Mouse (Mus musculus): ENCODE results near the gene 1700028K03Rik. TPM values are rescaled to one million over a fixed set of nuclear protein-coding genes. Genes with fewer than 3 reads are reported as not detected.
A peak's percentile ranks its signal among the peaks of the same experiment; 100 is the strongest.

The 1700028K03Rik gene
- 0.22 and 0.57 TPM in 2 replicates for polyA plus RNA-seq (2015; fragmentation: Nextera tagmentation; extraction: Ambion mirVana)

GRCm38 (mm10) chr5:107534581-107534980 lies at the start of gene 1700028K03Rik:
Gene 1700028K03Rik (plus strand): TSS chr5:107534709.
- no peaks in the 10 kb centered on the region for H3K4me1 ChIP-seq (replicated peaks)
- no peak within 1 kb of the TSS for H3K27ac ChIP-seq
- no peaks in the 10 kb centered on the region for H3K27me3 ChIP-seq
- H3K9me3 ChIP-seq: no peaks in the 10 kb centered on the region
- H3K9ac ChIP-seq: no peak within 1 kb of the TSS
- ATAC-seq (ENCODE audit: low FRiP score): no peak
- WGBS: 69% methylated on average over 15 of the region's 15 CpGs
- no peak within 1 kb of the TSS for H3K4me3 ChIP-seq
- H3K4me2 ChIP-seq: no peak within 1 kb of the TSS
- H3K36me3 ChIP-seq: no peaks in the 10 kb centered on the region

GRCm38 (mm10) chr5:107488996-107489395 lies 45.5 kb upstream of the 1700028K03Rik start:
- WGBS: 74% methylated on average over 4 of the region's 4 CpGs
- Histone ChIP-seq H3K36me3 (peaks cover 5% of the 10 kb centered on the region; the same call in 1 of the 2 replicates), H3K27ac (no peak overlapping the region), H3K27me3 (no peaks in the 10 kb centered on the region), H3K4me1 (replicated peaks) (no peaks in the 10 kb centered on the region), H3K9me3 (no peaks in the 10 kb centered on the region), H3K4me3 (no peak overlapping the region), H3K4me2 (no peak overlapping the region), H3K9ac (no peak overlapping the region)
- no peak for ATAC-seq (ENCODE audit: low FRiP score)

- Histone ChIP-seq H3K27me3 (no peaks in the 10 kb centered on the region), H3K4me2 (no peak overlapping the region), H3K4me3 (no peak overlapping the region), H3K4me1 (replicated peaks) (no peaks in the 10 kb centered on the region), H3K9me3 (no peaks in the 10 kb centered on the region), H3K36me3 (peaks cover 5% of the 10 kb centered on the region; the same call in 1 of the 2 replicates), H3K27ac (no peak overlapping the region), H3K9ac (no peak overlapping the region)
- ATAC-seq (ENCODE audit: low FRiP score): no peak
- WGBS: 83% methylated on average over 9 of the region's 9 CpGs
These were observed 43.5 kb upstream of the 1700028K03Rik start for GRCm38 (mm10) chr5:107491036-107491435.

GRCm38 (mm10) chr5:107492471-107492870 lies 42.0 kb upstream of the 1700028K03Rik start:
- no peak overlapping the region for H3K4me3 ChIP-seq
- no peaks in the 10 kb centered on the region for H3K27me3 ChIP-seq
- 93% methylated on average over 2 of the region's 2 CpGs for WGBS

GRCm38 (mm10) chr5:107494759-107495158 lies 39.8 kb upstream of the 1700028K03Rik start:
- H3K9ac ChIP-seq: no peak overlapping the region
- no peak for ATAC-seq (ENCODE audit: low FRiP score)
- 97% methylated on average over 5 of the region's 5 CpGs for WGBS
- no peak overlapping the region for H3K27ac ChIP-seq
- H3K27me3 ChIP-seq: no peaks in the 10 kb centered on the region
- H3K4me2 ChIP-seq: no peak overlapping the region
- peaks cover 13% of the 10 kb centered on the region for H3K4me1 ChIP-seq (replicated peaks)
- no peak overlapping the region for H3K4me3 ChIP-seq
- peaks cover 5% of the 10 kb centered on the region; the same call in 1 of the 2 replicates for H3K36me3 ChIP-seq
- no peaks in the 10 kb centered on the region for H3K9me3 ChIP-seq

More at GRCm38 (mm10) chr5:107492471-107492870, 42.0 kb upstream of the 1700028K03Rik start:
- no peaks in the 10 kb centered on the region; the same call in 1 of the 2 replicates for H3K4me1 ChIP-seq (replicated peaks)
- H3K9me3 ChIP-seq: no peaks in the 10 kb centered on the region
- no peak overlapping the region for H3K27ac ChIP-seq
- H3K4me2 ChIP-seq: no peak overlapping the region
- ATAC-seq (ENCODE audit: low FRiP score): no peak
- peaks cover 5% of the 10 kb centered on the region; the same call in 1 of the 2 replicates for H3K36me3 ChIP-seq
- no peak overlapping the region for H3K9ac ChIP-seq

GRCm38 (mm10) chr5:107496047-107496446 lies 38.5 kb upstream of the 1700028K03Rik start:
- Histone ChIP-seq H3K9ac (no peak overlapping the region), H3K9me3 (no peaks in the 10 kb centered on the region), H3K36me3 (peaks cover 5% of the 10 kb centered on the region; the same call in 1 of the 2 replicates), H3K27ac (no peak overlapping the region), H3K4me2 (no peak overlapping the region), H3K4me3 (no peak overlapping the region), H3K27me3 (no peaks in the 10 kb centered on the region), H3K4me1 (replicated peaks) (peaks cover 16% of the 10 kb centered on the region)
- no peak for ATAC-seq (ENCODE audit: low FRiP score)
- 90% methylated on average over 2 of the region's 2 CpGs for WGBS

GRCm38 (mm10) chr5:107497519-107498501 lies 36.7 kb upstream of the 1700028K03Rik start:
- WGBS: 38% methylated on average over 10 of the region's 10 CpGs
- Histone ChIP-seq H3K4me1 (replicated peaks) (peaks cover 16% of the 10 kb centered on the region), H3K27me3 (no peaks in the 10 kb centered on the region), H3K9me3 (no peaks in the 10 kb centered on the region), H3K4me3 (peak overlapping the region; percentile 40), H3K36me3 (peaks cover 3% of the 10 kb centered on the region; the same call in 1 of the 2 replicates), H3K9ac (peak overlapping the region; percentile 69), H3K27ac (peak overlapping the region; percentile 89), H3K4me2 (peak overlapping the region; percentile 55)
- ATAC-seq (ENCODE audit: low FRiP score): peak; percentile 96

- Histone ChIP-seq H3K36me3 (peaks cover 6% of the 10 kb centered on the region), H3K27me3 (no peaks in the 10 kb centered on the region), H3K9me3 (no peaks in the 10 kb centered on the region), H3K9ac (peak overlapping the region; percentile 58), H3K4me3 (peak overlapping the region; percentile 40), H3K4me2 (peak overlapping the region; percentile 55), H3K4me1 (replicated peaks) (peaks cover 16% of the 10 kb centered on the region), H3K27ac (0 out of 2 replicates have a peak overlapping the region, but pooled peaks have one; percentile 44)
- WGBS: 60% methylated on average over 5 of the region's 5 CpGs
- no peak for ATAC-seq (ENCODE audit: low FRiP score)
These were observed 35.7 kb upstream of the 1700028K03Rik start for GRCm38 (mm10) chr5:107498806-107499310.

GRCm38 (mm10) chr5:107499891-107500535 lies 34.5 kb upstream of the 1700028K03Rik start:
- Histone ChIP-seq H3K27me3 (no peaks in the 10 kb centered on the region), H3K4me1 (replicated peaks) (peaks cover 16% of the 10 kb centered on the region), H3K4me2 (no peak overlapping the region), H3K27ac (no peak overlapping the region), H3K9me3 (no peaks in the 10 kb centered on the region), H3K4me3 (no peak overlapping the region), H3K36me3 (peaks cover 15% of the 10 kb centered on the region), H3K9ac (no peak overlapping the region)
- no peak for ATAC-seq (ENCODE audit: low FRiP score)
- WGBS: 83% methylated on average over 5 of the region's 5 CpGs

GRCm38 (mm10) chr5:107500741-107501140 lies 33.8 kb upstream of the 1700028K03Rik start:
- WGBS: 88% methylated on average over 1 of the region's 1 CpGs
- H3K4me2 ChIP-seq: no peak overlapping the region
- H3K27ac ChIP-seq: no peak overlapping the region
- H3K27me3 ChIP-seq: no peaks in the 10 kb centered on the region
- peaks cover 16% of the 10 kb centered on the region for H3K4me1 ChIP-seq (replicated peaks)
- H3K9ac ChIP-seq: no peak overlapping the region
- no peak for ATAC-seq (ENCODE audit: low FRiP score)
- peaks cover 22% of the 10 kb centered on the region for H3K36me3 ChIP-seq
- H3K9me3 ChIP-seq: no peaks in the 10 kb centered on the region
- no peak overlapping the region for H3K4me3 ChIP-seq

- H3K9me3 ChIP-seq: no peaks in the 10 kb centered on the region
- no peak within 1 kb of the TSS for H3K27ac ChIP-seq
- no peak for ATAC-seq (ENCODE audit: low FRiP score)
- H3K27me3 ChIP-seq: no peaks in the 10 kb centered on the region
- no peak within 1 kb of the TSS for H3K4me2 ChIP-seq
- WGBS: 84% methylated on average over 4 of the region's 4 CpGs
- H3K9ac ChIP-seq: no peak within 1 kb of the TSS
- no peak within 1 kb of the TSS for H3K4me3 ChIP-seq
- no peaks in the 10 kb centered on the region for H3K4me1 ChIP-seq (replicated peaks)
- H3K36me3 ChIP-seq: peaks cover 55% of the 10 kb centered on the region
These were observed 27.2 kb upstream of the 1700028K03Rik start, which contains the start of gene Gm42669 for GRCm38 (mm10) chr5:107507321-107507720. Gene Gm42669 (plus strand): TSS chr5:107507621.

GRCm38 (mm10) chr5:107510503-107510902 lies 24.0 kb upstream of the 1700028K03Rik start:
- Histone ChIP-seq H3K4me2 (no peak overlapping the region), H3K36me3 (peaks cover 35% of the 10 kb centered on the region), H3K27me3 (no peaks in the 10 kb centered on the region), H3K9ac (no peak overlapping the region), H3K4me3 (no peak overlapping the region), H3K4me1 (replicated peaks) (no peaks in the 10 kb centered on the region), H3K27ac (no peak overlapping the region), H3K9me3 (no peaks in the 10 kb centered on the region)
- no peak for ATAC-seq (ENCODE audit: low FRiP score)
- WGBS: 94% methylated on average over 10 of the region's 10 CpGs
